Mouse (Mus musculus): ENCODE measurements around the gene Olfr1328. TPM values are rescaled to one million over a fixed set of nuclear protein-coding genes. Genes with fewer than 3 reads are reported as not detected.
"Not testable (repeated sequence)": the region's sequence is repeated elsewhere in the genome, so short reads cannot be mapped to it uniquely, and the experiment has no call there.

Olfr1328 gene
- not detected for total RNA-seq (2021)
- long read RNA-seq, experiment 1 = 0 reads
- long read RNA-seq, experiment 2 = 0 reads

- no peak for DNase-seq
Observed at GRCm38 (mm10) chr4:118938512-118938911, at the start of gene Olfr1328. TSS of gene Olfr1328 (minus strand) at chr4:118938612.

- DNase-seq = no peak
Observed at GRCm38 (mm10) chr4:118985291-118985690, 46.9 kb upstream of the Olfr1328 start.

GRCm38 (mm10) chr4:118973281-118973680 lies 34.9 kb upstream of the Olfr1328 start:
- DNase-seq = no peak

DNA sequence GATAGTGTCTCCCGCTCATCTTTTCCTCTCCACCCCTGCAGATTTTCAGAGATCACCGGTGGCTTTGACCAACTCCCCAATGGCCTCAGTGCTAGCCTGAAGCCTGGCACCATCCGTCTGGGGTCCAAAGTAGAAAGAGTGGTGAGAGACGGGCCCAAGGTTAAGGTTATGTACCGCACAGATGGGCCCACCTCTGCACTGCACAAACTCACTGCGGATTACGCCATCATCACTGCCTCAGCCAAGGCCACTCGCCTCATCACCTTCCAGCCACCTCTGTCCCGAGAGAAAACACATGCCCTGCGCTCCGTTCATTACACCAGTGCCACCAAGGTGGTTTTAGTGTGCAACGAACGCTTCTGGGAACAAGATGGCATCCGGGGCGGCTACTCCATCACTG lies 29.3 kb upstream of the Olfr1328 start:
- DNase-seq = no peak

DNA sequence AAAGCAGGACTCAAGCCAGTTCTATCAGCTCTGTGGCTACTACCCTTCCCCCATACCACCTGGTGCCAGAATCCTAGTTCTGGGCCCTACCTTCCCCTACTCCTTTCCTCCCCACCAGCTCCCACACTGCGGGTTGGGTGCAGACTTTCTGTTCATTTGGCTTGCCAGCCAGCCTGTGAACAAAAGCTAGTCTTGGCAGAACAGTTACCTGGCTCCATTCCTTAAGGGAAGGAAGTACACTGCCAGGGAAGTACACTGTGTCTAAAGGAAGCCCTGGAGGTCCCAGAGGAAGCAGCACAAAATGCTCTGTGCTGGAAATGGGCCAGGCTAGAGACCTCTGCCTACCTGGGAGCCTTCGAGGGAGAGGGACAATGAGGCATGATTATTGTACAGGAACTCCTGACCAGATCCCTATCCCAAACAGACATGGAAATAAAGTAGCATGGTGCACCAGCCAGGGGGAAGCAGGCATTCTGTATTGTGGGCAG lies 22.8 kb upstream of the Olfr1328 start, which contains the start of gene Lao1:
Gene Lao1 (plus strand): TSS at position 438 of the 488 bp plus-strand sequence.
- DNase-seq = peak; percentile 29 to 73

- no peak for DNase-seq
Observed at GRCm38 (mm10) chr4:118958812-118959211, 20.4 kb upstream of the Olfr1328 start.

DNA sequence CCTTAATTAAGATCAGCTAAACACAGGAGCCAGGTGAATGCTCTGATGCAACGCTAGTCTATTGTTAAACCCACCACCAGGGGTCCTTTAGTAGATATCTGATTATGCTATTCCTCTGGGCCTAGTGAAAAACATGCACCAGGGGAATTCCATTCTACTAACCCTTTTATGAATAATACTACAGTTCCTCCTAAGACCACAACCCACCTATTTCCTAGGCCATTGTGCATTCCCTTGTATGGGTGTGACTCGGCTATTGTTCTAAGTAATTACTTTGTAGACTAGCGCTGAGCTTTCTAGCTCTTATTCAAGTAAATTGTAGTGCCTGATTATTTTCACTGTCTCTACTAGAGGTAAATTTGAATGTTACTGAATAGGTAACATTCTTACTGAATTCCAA lies 7.1 kb downstream of the Olfr1328 start:
- DNase-seq = not testable (repeated sequence)

DNA sequence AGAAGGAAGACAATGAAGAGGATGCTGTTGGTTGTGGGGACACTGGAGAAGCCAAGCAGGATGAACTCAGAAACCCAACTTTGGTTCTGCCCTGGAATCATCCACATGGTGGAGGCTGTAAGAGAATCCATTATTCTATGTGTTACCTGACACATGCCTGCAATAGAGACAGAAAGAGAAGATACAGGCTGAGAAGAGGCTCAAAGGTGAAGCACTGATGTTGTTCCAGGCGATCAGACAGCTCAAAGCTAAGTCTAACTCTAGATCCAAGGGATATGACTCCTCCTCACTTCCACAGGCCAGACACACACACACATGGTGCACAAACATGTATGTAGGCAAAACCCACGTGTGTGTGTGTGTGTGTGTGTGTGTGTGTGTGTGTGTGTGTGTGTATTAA lies 21.0 kb downstream of the Olfr1328 start, which contains the start of gene Olfr1329:
Gene Olfr1329 (minus strand): TSS at position 101 of the 400 bp plus-strand sequence.
- not testable (repeated sequence) for DNase-seq

GRCm38 (mm10) chr4:118901981-118902380 lies 36.4 kb downstream of the Olfr1328 start:
- no peak for DNase-seq

- no peak for DNase-seq
Observed at GRCm38 (mm10) chr4:118888297-118888696, 50.1 kb downstream of the Olfr1328 start, which contains the start of gene Olfr1330. TSS of gene Olfr1330 (plus strand) at chr4:118888597.

Other genes with a start within 250 kb of the Olfr1328 start
- not detected for gene Olfr1342, start 245.9 kb downstream of the Olfr1328 start, total RNA-seq (2021)
- not detected for gene Olfr1341, start 235.1 kb downstream of the Olfr1328 start, total RNA-seq (2021)
- gene Olfr1340, start 218.5 kb downstream of the Olfr1328 start, total RNA-seq (2021) = not detected
- not detected for gene Olfr1339, start 206.4 kb downstream of the Olfr1328 start, total RNA-seq (2021)
- not detected for gene Olfr1338, start 179.9 kb downstream of the Olfr1328 start, total RNA-seq (2021)
- not detected for gene Olfr1337, start 156.0 kb downstream of the Olfr1328 start, total RNA-seq (2021)
- not detected for gene Olfr1335, start 128.7 kb downstream of the Olfr1328 start, total RNA-seq (2021)
- not detected for gene Olfr1333, start 102.3 kb downstream of the Olfr1328 start, total RNA-seq (2021)
- gene Olfr1331, start 74.0 kb downstream of the Olfr1328 start, total RNA-seq (2021) = not detected
- gene Olfr1330, start 50.0 kb downstream of the Olfr1328 start, total RNA-seq (2021) = not detected
- not detected for gene Olfr1329, start 21.1 kb downstream of the Olfr1328 start, total RNA-seq (2021)
- under 1 TPM; 0.10 to 0.62 TPM for gene Lao1, start 23.0 kb upstream of the Olfr1328 start, total RNA-seq (2021)
- 10 to 100 TPM; 12.2 to 13.5 TPM for gene Slc2a1, start 170.1 kb upstream of the Olfr1328 start, total RNA-seq (2021)
- gene Zfp691, start 235.6 kb upstream of the Olfr1328 start, total RNA-seq (2021) = 10 to 100 TPM; 20.0 to 23.4 TPM

Measured in heart, adult 18-20 months (tissue).